11 mouse cellular contexts compared by ENCODE assay signal in the genomic region with DNA sequence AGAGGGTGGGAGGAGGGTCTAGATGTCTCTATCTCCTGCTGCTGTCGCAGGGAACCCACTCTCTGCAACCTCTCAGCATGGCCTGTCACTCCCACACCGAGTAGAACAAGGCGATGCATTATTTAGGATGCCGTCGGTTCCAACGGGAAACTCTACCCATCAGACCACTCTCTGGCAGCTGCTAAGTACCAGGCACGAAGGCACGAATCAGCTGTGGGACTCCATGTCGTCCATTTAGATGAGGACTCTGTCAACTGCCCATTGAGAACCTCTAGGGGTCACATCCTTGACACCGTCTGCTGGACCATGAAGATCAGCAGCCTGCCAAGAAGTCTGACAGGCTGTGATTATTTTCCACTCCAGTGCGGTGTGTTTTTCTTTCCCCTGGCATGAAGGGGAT.
DNase-seq lines count a peak whose midpoint lies in the region; ATAC-seq and TF ChIP-seq lines count a peak whose summit lies in the region.
"Had no signal": no experiment of that assay in that cellular context is flagged by ENCODE, and none has a peak within 500 bp of the region (broad histone marks: within the 10 kb centered on the region; RNA-seq: fewer than 3 reads in every experiment).

No protein-coding gene starts in this region.

- intact Hi-C loops in left cerebral cortex, postnatal 14 days (cut with DNase I): no loop called here
- intact Hi-C loops in left cerebral cortex, adult 2 months (cut with DNase I): no loop called here

- H3K36me3 ChIP-seq in hindbrain, embryonic 12.5 days: no peaks in the 10 kb centered on the region
- no peaks in the 10 kb centered on the region for H3K36me3 ChIP-seq in midbrain, embryonic 12.5 days
- H3K36me3 ChIP-seq: liver, embryonic 12.5 days; neural tube, embryonic 12.5 days had no signal

- TF ChIP-seq CTCF in left cerebral cortex, adult 2 months (IDR thresholded peaks at IDR 0.05): no peak

- no peak overlapping the region for H3K27ac ChIP-seq in left cerebral cortex, adult 2 months
- H3K27ac ChIP-seq in hindbrain, embryonic 12.5 days: 0 out of 2 replicates have a peak overlapping the region, but pooled peaks have one; percentile 3
- H3K27ac ChIP-seq in midbrain, embryonic 12.5 days (replicated peaks): no peak overlapping the region
- H3K27ac ChIP-seq: liver, embryonic 12.5 days; neural tube, embryonic 12.5 days had no signal

- H3K9ac ChIP-seq in hindbrain, embryonic 12.5 days: no peak overlapping the region
- no peak overlapping the region for H3K9ac ChIP-seq in midbrain, embryonic 12.5 days (replicated peaks)
- H3K9ac ChIP-seq: liver, embryonic 12.5 days; neural tube, embryonic 12.5 days had no signal

- H3K4me1 ChIP-seq in hindbrain, embryonic 12.5 days: peaks cover 7% of the 10 kb centered on the region
- H3K4me1 ChIP-seq in midbrain, embryonic 12.5 days: peaks cover 11% of the 10 kb centered on the region; the same call in 1 of the 2 replicates
- H3K4me1 ChIP-seq: liver, embryonic 12.5 days had no signal

- no peaks in the 10 kb centered on the region for H3K27me3 ChIP-seq in hindbrain, embryonic 12.5 days
- no peaks in the 10 kb centered on the region for H3K27me3 ChIP-seq in midbrain, embryonic 12.5 days
- H3K27me3 ChIP-seq: liver, embryonic 12.5 days; neural tube, embryonic 12.5 days had no signal

- 25% methylated on average over 11 of the region's 11 CpGs for WGBS in hindbrain, embryonic 12.5 days
- WGBS in midbrain, embryonic 12.5 days: 48% methylated on average over 11 of the region's 11 CpGs

- H3K4me3 ChIP-seq in left cerebral cortex, adult 2 months: no peak overlapping the region
- H3K4me3 ChIP-seq in hindbrain, embryonic 12.5 days: no peak overlapping the region
- H3K4me3 ChIP-seq in midbrain, embryonic 12.5 days: no peak overlapping the region
- H3K4me3 ChIP-seq: erythroblast, embryonic 14.5 days; liver, embryonic 12.5 days; neural tube, embryonic 12.5 days had no signal

- no peaks in the 10 kb centered on the region for H3K9me3 ChIP-seq in hindbrain, embryonic 12.5 days (replicated peaks)
- no peaks in the 10 kb centered on the region for H3K9me3 ChIP-seq in midbrain, embryonic 12.5 days
- H3K9me3 ChIP-seq: liver, embryonic 12.5 days; neural tube, embryonic 12.5 days had no signal

- no peak overlapping the region for H3K4me2 ChIP-seq in hindbrain, embryonic 12.5 days (replicated peaks)
- no peak overlapping the region for H3K4me2 ChIP-seq in midbrain, embryonic 12.5 days (replicated peaks)
- H3K4me2 ChIP-seq: liver, embryonic 12.5 days; neural tube, embryonic 12.5 days had no signal

- DNase-seq in cerebellum, postnatal 10 days: peak; percentile 67 to 71
- no peak for DNase-seq in cerebellum, adult 9-11 months
- peak; percentile 31 to 47 for DNase-seq in left cerebral cortex, postnatal 14 days (ENCODE audit: low spot score in 2 of 2)
- DNase-seq in left cerebral cortex, adult 2 months (ENCODE audit: extremely low spot score in 1 of 2, low spot score in 2 of 2): no peak
- DNase-seq in adrenal gland, adult 18-20 months (ENCODE audit: low spot score in 2 of 2): no peak
- no peak for DNase-seq in lung, adult 18-20 months

- ATAC-seq in hindbrain, embryonic 12.5 days (ENCODE audit: low FRiP score): peak; percentile 60; the same call in 1 of the 2 replicates
- 0 out of 2 replicates have a peak, but pooled peaks have one; percentile 51 for ATAC-seq in midbrain, embryonic 12.5 days (ENCODE audit: low FRiP score, low read depth)
- ATAC-seq: liver, embryonic 12.5 days had no signal

Comparison
In these comparisons a context has a peak if more than half of its experiments do, and no peak if none do; other contexts are left out.
1. DNase-seq: peak in cerebellum, postnatal 10 days (2 of 2) and left cerebral cortex, postnatal 14 days (2 of 2); none in cerebellum, adult 9-11 months (single experiment), left cerebral cortex, adult 2 months (0 of 2), adrenal gland, adult 18-20 months (0 of 2) and lung, adult 18-20 months (0 of 2).